Comparison of ENCODE assay signal across 28 mouse cellular contexts in genomic region chr8:47347809-47348208, GRCm38 (mm10).
DNase-seq lines count a peak whose midpoint lies in the region; ATAC-seq and TF ChIP-seq lines count a peak whose summit lies in the region.
"Had no signal": no experiment of that assay in that cellular context is flagged by ENCODE, and none has a peak within 500 bp of the region (broad histone marks: within the 10 kb centered on the region; RNA-seq: fewer than 3 reads in every experiment).

No protein-coding gene starts in this region.

- no peak overlapping the region for H3K4me2 ChIP-seq in kidney, embryonic 16.5 days (replicated peaks; ENCODE audit: low read depth, low read length)
- no peak overlapping the region for H3K4me2 ChIP-seq in kidney, embryonic 15.5 days
- H3K4me2 ChIP-seq: embryonic facial prominence, embryonic 15.5 days; heart, embryonic 15.5 days; hindbrain, embryonic 12.5 days; intestine, embryonic 15.5 days; limb, embryonic 13.5 days; liver, embryonic 11.5 days; lung, embryonic 15.5 days; midbrain, embryonic 11.5 days; neural tube, embryonic 12.5 days; stomach, embryonic 15.5 days had no signal

- no peak for TF ChIP-seq CTCF in E14TG2a.4 (conservative IDR thresholded peaks at IDR 0.05; ENCODE audit: low read length)
- TF ChIP-seq CTCF in olfactory bulb, adult 2 months (IDR thresholded peaks at IDR 0.05; ENCODE audit: insufficient read depth, low read depth, low read length) = no peak

- H3K9ac ChIP-seq in kidney, embryonic 16.5 days (replicated peaks; ENCODE audit: low read length) = no peak overlapping the region
- no peak overlapping the region for H3K9ac ChIP-seq in kidney, embryonic 15.5 days
- H3K9ac ChIP-seq: embryonic facial prominence, embryonic 15.5 days; heart, embryonic 15.5 days; hindbrain, embryonic 12.5 days; intestine, embryonic 15.5 days; limb, embryonic 13.5 days; lung, embryonic 15.5 days; neural tube, embryonic 12.5 days; stomach, embryonic 15.5 days had no signal

- H3K27me3 ChIP-seq in kidney, embryonic 16.5 days (ENCODE audit: insufficient read depth, low read length) = no peaks in the 10 kb centered on the region
- peaks cover 12% of the 10 kb centered on the region; the same call in 1 of the 2 replicates for H3K27me3 ChIP-seq in kidney, embryonic 15.5 days
- H3K27me3 ChIP-seq in E14TG2a.4 (ENCODE audit: insufficient read depth, low read length) = no peaks in the 10 kb centered on the region
- peaks cover 30% of the 10 kb centered on the region for H3K27me3 ChIP-seq in embryonic facial prominence, embryonic 10.5 days (replicated peaks; ENCODE audit: low read depth, poor library complexity, severe bottlenecking)
- H3K27me3 ChIP-seq: embryonic facial prominence, embryonic 15.5 days; stomach, embryonic 15.5 days had no signal

- no peaks in the 10 kb centered on the region for H3K36me3 ChIP-seq in kidney, embryonic 16.5 days (ENCODE audit: insufficient read depth, low read length)
- no peaks in the 10 kb centered on the region for H3K36me3 ChIP-seq in kidney, embryonic 15.5 days
- H3K36me3 ChIP-seq in E14TG2a.4 (ENCODE audit: insufficient read depth, low read length) = no peaks in the 10 kb centered on the region
- H3K36me3 ChIP-seq in embryonic facial prominence, embryonic 10.5 days (replicated peaks) = no peaks in the 10 kb centered on the region
- H3K36me3 ChIP-seq: embryonic facial prominence, embryonic 15.5 days; heart, embryonic 15.5 days; hindbrain, embryonic 12.5 days; intestine, embryonic 15.5 days; limb, embryonic 13.5 days; lung, embryonic 15.5 days; neural tube, embryonic 12.5 days; stomach, embryonic 15.5 days had no signal

- 35% methylated on average over 6 of the region's 6 CpGs for WGBS in kidney, embryonic 16.5 days
- 33% methylated on average over 6 of the region's 6 CpGs for WGBS in kidney, embryonic 15.5 days
- WGBS in embryonic facial prominence, embryonic 10.5 days = 30% methylated on average over 6 of the region's 6 CpGs
- 16% methylated on average over 6 of the region's 6 CpGs for WGBS in olfactory bulb, adult 2 months

- peaks cover 29% of the 10 kb centered on the region for H3K4me1 ChIP-seq in kidney, embryonic 16.5 days (ENCODE audit: insufficient read depth, low read length)
- H3K4me1 ChIP-seq in kidney, embryonic 15.5 days = peaks cover 46% of the 10 kb centered on the region
- peaks cover 65% of the 10 kb centered on the region for H3K4me1 ChIP-seq in E14TG2a.4 (replicated peaks; ENCODE audit: low read depth, low read length)
- H3K4me1 ChIP-seq in embryonic facial prominence, embryonic 10.5 days = peaks cover 78% of the 10 kb centered on the region
- H3K4me1 ChIP-seq in olfactory bulb, adult 2 months (ENCODE audit: control insufficient read depth, insufficient read depth, low read length) = peaks cover 25% of the 10 kb centered on the region

- no peak overlapping the region for H3K4me3 ChIP-seq in kidney, embryonic 16.5 days (ENCODE audit: low read length)
- no peak overlapping the region for H3K4me3 ChIP-seq in kidney, embryonic 15.5 days (replicated peaks)
- H3K4me3 ChIP-seq in E14TG2a.4 (replicated peaks; ENCODE audit: low read length) = 0 out of 2 replicates have a peak overlapping the region, but pooled peaks have one; percentile 13
- H3K4me3 ChIP-seq in embryonic facial prominence, embryonic 10.5 days = no peak overlapping the region
- H3K4me3 ChIP-seq in olfactory bulb, adult 2 months (ENCODE audit: insufficient read depth, low read depth, low read length) = no peak overlapping the region
- H3K4me3 ChIP-seq: embryonic facial prominence, embryonic 15.5 days; gastrocnemius, adult 2 months; heart, embryonic 15.5 days; hindbrain, embryonic 12.5 days; intestine, embryonic 15.5 days; limb, embryonic 13.5 days; lung, embryonic 15.5 days; myocyte; neural tube, embryonic 12.5 days; stomach, embryonic 15.5 days had no signal

- no peak for TF ChIP-seq POLR2A in olfactory bulb, adult 2 months (IDR thresholded peaks at IDR 0.05; ENCODE audit: insufficient read depth, low read depth, low read length)

- ATAC-seq in kidney, embryonic 16.5 days (ENCODE audit: low FRiP score, low TSS enrichment) = 0 out of 2 replicates have a peak, but pooled peaks have one; percentile 14
- no peak for ATAC-seq in kidney, embryonic 15.5 days (replicated peaks; ENCODE audit: low FRiP score)
- ATAC-seq: forebrain, embryonic 16.5 days; hindbrain, postnatal 0 days; intestine, embryonic 15.5 days; midbrain, embryonic 16.5 days had no signal

- no peak overlapping the region for H3K27ac ChIP-seq in kidney, embryonic 16.5 days (ENCODE audit: low read length)
- H3K27ac ChIP-seq in kidney, embryonic 15.5 days = no peak overlapping the region
- H3K27ac ChIP-seq in embryonic facial prominence, embryonic 10.5 days (replicated peaks) = peak overlapping the region; percentile 63; the same call in 1 of the 2 replicates
- peak overlapping the region; percentile 49; the same call in 1 of the 2 replicates for H3K27ac ChIP-seq in olfactory bulb, adult 2 months (ENCODE audit: insufficient read depth, low read depth, low read length)
- H3K27ac ChIP-seq: embryonic facial prominence, embryonic 15.5 days; gastrocnemius, adult 2 months; heart, embryonic 15.5 days; hindbrain, embryonic 12.5 days; hindbrain, postnatal 0 days; intestine, embryonic 15.5 days; limb, embryonic 13.5 days; lung, embryonic 15.5 days; neural tube, embryonic 12.5 days; stomach, embryonic 15.5 days had no signal

- intact Hi-C loops in left cerebral cortex, postnatal 14 days (cut with DNase I) = loop anchor here (5.0 kb wide), 1 partner anchor 61 kb away; no protein-coding TSS in a partner anchor

- no peak for DNase-seq in embryonic facial prominence, embryonic 10.5 days (ENCODE audit: low spot score)
- no peak for DNase-seq in left cerebral cortex, postnatal 14 days (ENCODE audit: low spot score in 2 of 2)
- DNase-seq in urinary bladder, adult 2 months (ENCODE audit: low spot score) = no peak
- DNase-seq: adrenal gland, postnatal 14 days; cerebellum, adult 11-12 months; cerebellum, postnatal 10 days; gastrocnemius, adult 2 months; kidney, adult 8-10 months; layer of hippocampus, adult 9-11 months; right cerebral cortex, postnatal 14 days had no signal

- no peaks in the 10 kb centered on the region for H3K9me3 ChIP-seq in kidney, embryonic 16.5 days (ENCODE audit: low read length)
- no peaks in the 10 kb centered on the region for H3K9me3 ChIP-seq in kidney, embryonic 15.5 days (replicated peaks)
- H3K9me3 ChIP-seq in E14TG2a.4 (ENCODE audit: low read length) = no peaks in the 10 kb centered on the region
- H3K9me3 ChIP-seq in embryonic facial prominence, embryonic 10.5 days = no peaks in the 10 kb centered on the region
- H3K9me3 ChIP-seq: embryonic facial prominence, embryonic 15.5 days; heart, embryonic 15.5 days; hindbrain, embryonic 12.5 days; intestine, embryonic 15.5 days; limb, embryonic 13.5 days; lung, embryonic 15.5 days; neural tube, embryonic 12.5 days; stomach, embryonic 15.5 days had no signal

Comparison
In these comparisons a context has a peak if more than half of its experiments do, and no peak if none do; other contexts are left out.
1. H3K27ac ChIP-seq: peak in embryonic facial prominence, embryonic 10.5 days (single experiment) and olfactory bulb, adult 2 months (single experiment); none in kidney, embryonic 16.5 days (single experiment) and kidney, embryonic 15.5 days (single experiment).